Mouse (Mus musculus) hindlimb bud, embryonic 11.5 days (tissue): ENCODE measurements around the gene Clec18a.
"Not testable (repeated sequence)": the region's sequence is repeated elsewhere in the genome, so short reads cannot be mapped to it uniquely, and the experiment has no call there.

Experiments used
- DNase-seq: peaks from one replicate; pipeline ENCODE4 v3.0.0-alpha.2; 2012; ENCODE audit warnings: low read depth, low spot score; ENCODE audit errors: extremely low spot score

Clec18a gene

GRCm38 (mm10) chr8:111056691-111057293 lies 35.4 kb downstream of the Clec18a start:
- DNase-seq = no peak

- DNase-seq = peak; percentile 71
Measured at GRCm38 (mm10) chr8:111056158-111056663, 36.0 kb downstream of the Clec18a start, which contains the start of gene Exosc6. Gene Exosc6, plus strand, starts transcription at chr8:111056339.

GRCm38 (mm10) chr8:111055661-111056060 lies 36.6 kb downstream of the Clec18a start:
- DNase-seq = no peak

- DNase-seq = no peak
Measured at GRCm38 (mm10) chr8:111055031-111055634, 37.1 kb downstream of the Clec18a start.

- DNase-seq = no peak
Measured at GRCm38 (mm10) chr8:111053827-111054518, 38.3 kb downstream of the Clec18a start.

- DNase-seq = no peak
Measured at GRCm38 (mm10) chr8:111049106-111049505, 43.1 kb downstream of the Clec18a start.

- no peak for DNase-seq
Measured at GRCm38 (mm10) chr8:111048694-111049093, 43.5 kb downstream of the Clec18a start.

GRCm38 (mm10) chr8:111044003-111044734 lies 48.1 kb downstream of the Clec18a start:
- DNase-seq = no peak

GRCm38 (mm10) chr8:111042546-111042945 lies 49.7 kb downstream of the Clec18a start:
- no peak for DNase-seq

GRCm38 (mm10) chr8:111036591-111036990 lies 55.6 kb downstream of the Clec18a start:
- no peak for DNase-seq

GRCm38 (mm10) chr8:111034276-111034675 lies 58.0 kb downstream of the Clec18a start:
- no peak for DNase-seq

- peak; percentile 100 for DNase-seq
Measured at GRCm38 (mm10) chr8:111033482-111034215, 58.6 kb downstream of the Clec18a start.

GRCm38 (mm10) chr8:111032916-111033315 lies 59.3 kb downstream of the Clec18a start, which contains the start of gene Aars:
Gene Aars, plus strand, starts transcription at chr8:111033144.
- DNase-seq = no peak

- DNase-seq = no peak
Measured at GRCm38 (mm10) chr8:111031572-111031971, 60.7 kb downstream of the Clec18a start, which contains the start of gene Ddx19b. Gene Ddx19b, minus strand, starts transcription at chr8:111031751.

GRCm38 (mm10) chr8:111030045-111030444 lies 62.2 kb downstream of the Clec18a start:
- no peak for DNase-seq

- DNase-seq = no peak
Measured at GRCm38 (mm10) chr8:111029589-111029988, 62.6 kb downstream of the Clec18a start.

GRCm38 (mm10) chr8:111027391-111027937 lies 64.8 kb downstream of the Clec18a start:
- DNase-seq = peak; percentile 28

- not testable (repeated sequence) for DNase-seq
Measured at GRCm38 (mm10) chr8:111026609-111027008, 65.6 kb downstream of the Clec18a start.

GRCm38 (mm10) chr8:111010230-111010991 lies 81.8 kb downstream of the Clec18a start:
- not testable (repeated sequence) for DNase-seq
